Mouse (Mus musculus) brain, embryonic 18.5 days (tissue): ENCODE data around the gene Klk6.

Experiments
- DNase-seq: peaks from one replicate; pipeline ENCODE4 v3.0.0-alpha.2; 2012; ENCODE audit warnings: low read depth, low spot score

Klk6 gene

GRCm38 (mm10) chr7:43821581-43821980, 2.7 kb upstream of the Klk6 start:
- no peak for DNase-seq

GRCm38 (mm10) chr7:43826056-43826455, 1.8 kb downstream of the Klk6 start:
- DNase-seq, result no peak

GRCm38 (mm10) chr7:43827706-43828105, 3.4 kb downstream of the Klk6 start:
- DNase-seq, result no peak

- no peak for DNase-seq
Observed at GRCm38 (mm10) chr7:43829006-43829405, 4.7 kb downstream of the Klk6 start.

- DNase-seq, result no peak
Observed at GRCm38 (mm10) chr7:43841701-43842100, 17.4 kb downstream of the Klk6 start, which contains the start of gene Klk5. Klk5 (plus strand) TSS chr7:43841971.

GRCm38 (mm10) chr7:43843801-43844200, 19.5 kb downstream of the Klk6 start:
- no peak for DNase-seq

GRCm38 (mm10) chr7:43851616-43852015, 27.3 kb downstream of the Klk6 start:
- no peak for DNase-seq

- no peak for DNase-seq
Observed at GRCm38 (mm10) chr7:43854642-43855380, 30.5 kb downstream of the Klk6 start.

GRCm38 (mm10) chr7:43855709-43856108, 31.4 kb downstream of the Klk6 start:
- no peak for DNase-seq

GRCm38 (mm10) chr7:43856307-43856706, 32.0 kb downstream of the Klk6 start:
- no peak for DNase-seq

- no peak for DNase-seq
Observed at GRCm38 (mm10) chr7:43857501-43857900, 33.2 kb downstream of the Klk6 start.

- DNase-seq, result no peak
Observed at GRCm38 (mm10) chr7:43860411-43860810, 36.1 kb downstream of the Klk6 start.

- DNase-seq, result peak; percentile 14
Observed at GRCm38 (mm10) chr7:43873237-43873636, 48.9 kb downstream of the Klk6 start.

GRCm38 (mm10) chr7:43873674-43874073, 49.4 kb downstream of the Klk6 start:
- DNase-seq, result no peak

- DNase-seq, result no peak
Observed at GRCm38 (mm10) chr7:43874868-43875375, 50.6 kb downstream of the Klk6 start.

GRCm38 (mm10) chr7:43876444-43876843, 52.1 kb downstream of the Klk6 start:
- DNase-seq, result no peak

GRCm38 (mm10) chr7:43878281-43878680, 54.0 kb downstream of the Klk6 start:
- DNase-seq, result no peak

GRCm38 (mm10) chr7:43880912-43881311, 56.6 kb downstream of the Klk6 start, which contains the start of gene Klk4:
Klk4 (plus strand) TSS chr7:43881160.
- no peak for DNase-seq
